Mouse (Mus musculus): Measurements from ENCODE around the gene Coro7.

DNA sequence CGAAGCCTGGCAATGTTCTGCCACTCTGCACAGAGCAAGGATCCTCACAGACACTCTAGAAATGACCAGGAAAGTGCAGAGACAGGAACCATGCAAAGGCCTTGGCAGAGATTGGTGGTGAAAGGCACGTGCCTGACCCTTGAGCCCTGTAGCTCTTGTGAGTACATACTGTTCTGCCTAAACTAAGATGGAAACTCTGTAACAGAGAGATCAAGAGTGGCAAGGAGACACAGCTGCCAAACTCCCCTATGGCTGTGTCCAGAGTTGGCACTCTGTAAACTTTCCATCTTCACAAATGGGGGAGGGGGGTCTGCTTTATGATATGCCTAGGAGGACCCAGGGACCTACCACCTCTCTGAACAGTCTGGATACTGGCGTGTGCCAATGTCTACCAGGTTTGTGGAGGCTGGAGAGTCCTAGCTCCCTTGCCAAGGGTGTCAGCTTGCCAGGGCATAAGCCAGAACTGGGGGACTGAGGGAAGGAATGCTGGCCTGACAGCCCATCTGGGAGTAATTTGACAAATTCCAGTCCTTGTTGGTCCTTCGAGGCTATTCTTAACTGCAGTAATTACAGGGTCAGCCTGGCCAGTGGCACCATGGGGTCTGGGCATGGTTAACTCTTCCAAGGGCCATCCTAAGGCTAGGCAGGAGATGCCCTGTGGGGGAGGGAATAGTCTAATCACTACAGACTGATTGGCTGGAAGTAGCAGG, 26.7 kb downstream of the Coro7 start:
- TF ChIP-seq CHD2 (IDR thresholded peaks at IDR 0.05; ENCODE audit: low read depth, low read length) (no peak), ZC3H11A (IDR thresholded peaks at IDR 0.05; ENCODE audit: borderline replicate concordance, low read depth, low read length) (no peak)

All from ES-E14 (cell line).